Mouse (Mus musculus): Measurements from ENCODE around the gene Gbp10. TPM values are rescaled to one million over a fixed set of nuclear protein-coding genes. Genes with fewer than 3 reads are reported as not detected.
"Not testable (repeated sequence)": the region's sequence is repeated elsewhere in the genome, so short reads cannot be mapped to it uniquely, and the experiment has no call there.

Gene Gbp10
- polyA plus RNA-seq (2016; fragmentation: Nextera tagmentation; extraction: Ambion mirVana): not detected in 2 replicates

GRCm38 (mm10) chr5:105239483-105240047, at the start of gene Gbp10:
Gene Gbp10 (minus strand): TSS chr5:105239533.
- H3K27ac ChIP-seq; H3K36me3 ChIP-seq (replicated peaks); H3K4me2 ChIP-seq; H3K9me3 ChIP-seq; H3K27me3 ChIP-seq; H3K4me1 ChIP-seq; H3K4me3 ChIP-seq (replicated peaks); H3K9ac ChIP-seq; ATAC-seq (ENCODE audit: low FRiP score): not testable (repeated sequence)

- H3K27me3 ChIP-seq; ATAC-seq (ENCODE audit: low FRiP score); H3K4me2 ChIP-seq; H3K36me3 ChIP-seq (replicated peaks); H3K4me1 ChIP-seq; H3K9me3 ChIP-seq; H3K27ac ChIP-seq; H3K9ac ChIP-seq; H3K4me3 ChIP-seq (replicated peaks): not testable (repeated sequence)
- 80% methylated on average over 1 of the region's 3 CpGs for WGBS
Observed at GRCm38 (mm10) chr5:105260673-105261072, 21.3 kb upstream of the Gbp10 start.

- Histone ChIP-seq H3K27me3 (no peaks in the 10 kb centered on the region), H3K27ac (no peak overlapping the region), H3K4me1 (no peaks in the 10 kb centered on the region), H3K4me2 (no peak overlapping the region), H3K36me3 (replicated peaks) (no peaks in the 10 kb centered on the region), H3K4me3 (replicated peaks) (no peak overlapping the region), H3K9me3 (no peaks in the 10 kb centered on the region), H3K9ac (no peak overlapping the region)
- no peak for ATAC-seq (ENCODE audit: low FRiP score)
Observed at GRCm38 (mm10) chr5:105252491-105252890, 13.2 kb upstream of the Gbp10 start.

- H3K27ac ChIP-seq: not testable (repeated sequence)
Observed at GRCm38 (mm10) chr5:105244741-105245140, 5.4 kb upstream of the Gbp10 start.

GRCm38 (mm10) chr5:105240982-105241381, 1.6 kb upstream of the Gbp10 start:
- H3K4me1 ChIP-seq; H3K4me2 ChIP-seq; H3K4me3 ChIP-seq (replicated peaks); H3K9me3 ChIP-seq; H3K27me3 ChIP-seq; H3K9ac ChIP-seq; H3K27ac ChIP-seq; ATAC-seq (ENCODE audit: low FRiP score); H3K36me3 ChIP-seq (replicated peaks): not testable (repeated sequence)
- WGBS: 73% methylated on average over 5 of the region's 5 CpGs

More at GRCm38 (mm10) chr5:105244741-105245140, 5.4 kb upstream of the Gbp10 start:
- not testable (repeated sequence) for ATAC-seq (ENCODE audit: low FRiP score); H3K9ac ChIP-seq; H3K4me1 ChIP-seq; H3K4me3 ChIP-seq (replicated peaks); H3K27me3 ChIP-seq; H3K4me2 ChIP-seq; H3K9me3 ChIP-seq; H3K36me3 ChIP-seq (replicated peaks)
- WGBS: 85% methylated on average over 3 of the region's 3 CpGs

GRCm38 (mm10) chr5:105238402-105238801, 931 bp downstream of the Gbp10 start:
- H3K27ac ChIP-seq; H3K27me3 ChIP-seq; H3K4me3 ChIP-seq (replicated peaks); H3K4me2 ChIP-seq; H3K9me3 ChIP-seq; H3K4me1 ChIP-seq; H3K9ac ChIP-seq; ATAC-seq (ENCODE audit: low FRiP score); H3K36me3 ChIP-seq (replicated peaks): not testable (repeated sequence)
- 93% methylated on average over 1 of the region's 1 CpGs for WGBS

- H3K9ac ChIP-seq; H3K27me3 ChIP-seq; ATAC-seq (ENCODE audit: low FRiP score); H3K4me3 ChIP-seq (replicated peaks); H3K9me3 ChIP-seq; H3K4me2 ChIP-seq; H3K27ac ChIP-seq; H3K36me3 ChIP-seq (replicated peaks); H3K4me1 ChIP-seq: not testable (repeated sequence)
- 83% methylated on average over 3 of the region's 3 CpGs for WGBS
Observed at GRCm38 (mm10) chr5:105236040-105236439, 3.3 kb downstream of the Gbp10 start.

GRCm38 (mm10) chr5:105208957-105209356, 30.4 kb downstream of the Gbp10 start:
- H3K4me1 ChIP-seq; H3K4me3 ChIP-seq (replicated peaks); H3K27me3 ChIP-seq; H3K9me3 ChIP-seq; H3K27ac ChIP-seq; ATAC-seq (ENCODE audit: low FRiP score); H3K36me3 ChIP-seq (replicated peaks); H3K9ac ChIP-seq; H3K4me2 ChIP-seq: not testable (repeated sequence)
- 100% methylated on average over 1 of the region's 3 CpGs for WGBS

- not testable (repeated sequence) for H3K9me3 ChIP-seq; ATAC-seq (ENCODE audit: low FRiP score); H3K9ac ChIP-seq; H3K4me2 ChIP-seq; H3K27ac ChIP-seq; H3K27me3 ChIP-seq; H3K36me3 ChIP-seq (replicated peaks); H3K4me3 ChIP-seq (replicated peaks); H3K4me1 ChIP-seq
- 94% methylated on average over 4 of the region's 4 CpGs for WGBS
Observed at GRCm38 (mm10) chr5:105200791-105201355, 38.5 kb downstream of the Gbp10 start.

- H3K4me2 ChIP-seq; H3K9me3 ChIP-seq; H3K4me3 ChIP-seq (replicated peaks); H3K27me3 ChIP-seq; H3K27ac ChIP-seq; H3K4me1 ChIP-seq; H3K9ac ChIP-seq; ATAC-seq (ENCODE audit: low FRiP score); H3K36me3 ChIP-seq (replicated peaks): not testable (repeated sequence)
- WGBS: 85% methylated on average over 1 of the region's 1 CpGs
Observed at GRCm38 (mm10) chr5:105199149-105199548, 40.2 kb downstream of the Gbp10 start.

GRCm38 (mm10) chr5:105197915-105198560, 41.3 kb downstream of the Gbp10 start:
- not testable (repeated sequence) for H3K4me1 ChIP-seq; H3K27me3 ChIP-seq; H3K4me2 ChIP-seq; H3K4me3 ChIP-seq (replicated peaks); ATAC-seq (ENCODE audit: low FRiP score); H3K36me3 ChIP-seq (replicated peaks); H3K27ac ChIP-seq; H3K9ac ChIP-seq; H3K9me3 ChIP-seq

- 85% methylated on average over 5 of the region's 5 CpGs for WGBS
- not testable (repeated sequence) for H3K4me2 ChIP-seq; H3K4me1 ChIP-seq; H3K36me3 ChIP-seq (replicated peaks); H3K27me3 ChIP-seq; H3K9me3 ChIP-seq; H3K27ac ChIP-seq; H3K4me3 ChIP-seq (replicated peaks); H3K9ac ChIP-seq; ATAC-seq (ENCODE audit: low FRiP score)
Observed at GRCm38 (mm10) chr5:105196308-105196707, 43.0 kb downstream of the Gbp10 start.

- H3K9me3 ChIP-seq; ATAC-seq (ENCODE audit: low FRiP score); H3K4me2 ChIP-seq; H3K27ac ChIP-seq; H3K27me3 ChIP-seq; H3K4me1 ChIP-seq; H3K36me3 ChIP-seq (replicated peaks); H3K4me3 ChIP-seq (replicated peaks); H3K9ac ChIP-seq: not testable (repeated sequence)
- 88% methylated on average over 2 of the region's 2 CpGs for WGBS
Observed at GRCm38 (mm10) chr5:105192536-105192935, 46.8 kb downstream of the Gbp10 start.
